Mouse (Mus musculus): ENCODE results near the gene Foxq1. TPM values are rescaled to one million over a fixed set of nuclear protein-coding genes. Genes with fewer than 3 reads are reported as not detected.

Gene Foxq1
- polyA plus RNA-seq (2016; fragmentation: Nextera tagmentation; extraction: Ambion mirVana): 0.59 and 0.71 TPM in 2 replicates

DNA sequence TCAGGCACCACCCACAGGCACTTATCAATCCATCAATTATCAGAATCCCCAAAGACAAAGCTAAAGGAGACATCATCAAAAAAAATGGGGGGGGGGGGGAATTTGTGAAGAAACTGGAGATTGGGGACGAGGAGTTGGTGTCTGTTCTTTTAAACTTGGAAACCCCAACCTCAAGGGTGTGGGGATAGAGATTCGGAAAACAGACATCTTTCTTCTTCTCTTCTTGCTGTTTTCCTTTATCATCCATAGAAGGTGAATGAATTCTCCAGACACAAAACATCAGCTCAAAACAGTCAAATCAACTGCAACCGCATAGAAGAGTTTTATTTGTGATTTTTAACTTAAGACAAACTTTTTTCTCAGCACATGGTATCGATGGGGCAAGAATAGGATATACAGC, at the start of gene Foxq1:
Gene Foxq1, plus strand, starts transcription at position 301 of the 400 bp plus-strand sequence.
- WGBS: 72% methylated on average over 4 of the region's 4 CpGs
- H3K27ac ChIP-seq: no peak within 1 kb of the TSS
- no peaks in the 10 kb centered on the region for H3K9me3 ChIP-seq
- H3K36me3 ChIP-seq (replicated peaks): no peaks in the 10 kb centered on the region
- peaks cover 30% of the 10 kb centered on the region for H3K4me1 ChIP-seq
- peaks cover 73% of the 10 kb centered on the region for H3K27me3 ChIP-seq (ENCODE audit: poor library complexity, severe bottlenecking)
- no peak for DNase-seq (ENCODE audit: extremely low spot score, low spot score)
- H3K4me3 ChIP-seq: no peak within 1 kb of the TSS

DNA sequence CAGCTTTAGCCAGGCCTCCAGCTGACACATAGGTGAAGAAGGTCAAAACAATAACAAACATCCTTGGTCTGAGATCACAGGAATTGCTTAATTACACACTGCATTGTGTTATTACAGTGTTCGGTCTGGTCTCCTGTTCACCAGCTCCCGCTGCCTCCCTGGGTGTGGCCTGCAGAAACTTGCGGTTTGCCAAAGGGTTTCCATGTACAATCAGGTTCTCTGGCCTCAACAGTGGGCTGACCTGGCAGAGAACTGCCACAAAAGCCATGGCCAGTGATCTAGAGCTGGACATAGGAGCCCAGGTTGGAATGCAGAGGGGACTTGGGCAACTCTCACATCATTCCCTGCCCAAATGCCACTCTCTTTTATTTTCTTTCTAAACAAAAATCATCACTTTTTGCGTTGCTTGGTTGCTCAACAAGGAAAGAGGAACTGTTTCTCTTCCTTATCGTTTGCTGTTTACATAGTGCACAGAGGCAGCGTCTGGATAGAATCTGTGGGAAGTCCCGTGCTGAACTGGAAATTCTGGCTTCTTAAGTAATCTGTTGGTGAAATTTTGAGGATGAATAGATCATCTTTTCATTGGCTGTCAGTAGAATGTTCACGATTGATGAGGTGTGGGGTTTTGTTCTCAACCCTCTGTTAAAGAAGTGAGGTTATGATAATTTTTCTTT, 49.3 kb upstream of the Foxq1 start:
- no peaks in the 10 kb centered on the region for H3K4me1 ChIP-seq
- H3K4me3 ChIP-seq: no peak overlapping the region
- H3K27ac ChIP-seq: no peak overlapping the region
- no peaks in the 10 kb centered on the region for H3K9me3 ChIP-seq
- no peak for DNase-seq (ENCODE audit: extremely low spot score, low spot score)
- no peaks in the 10 kb centered on the region for H3K36me3 ChIP-seq (replicated peaks)
- no peaks in the 10 kb centered on the region for H3K27me3 ChIP-seq (ENCODE audit: poor library complexity, severe bottlenecking)
- WGBS: 87% methylated on average over 8 of the region's 8 CpGs

DNA sequence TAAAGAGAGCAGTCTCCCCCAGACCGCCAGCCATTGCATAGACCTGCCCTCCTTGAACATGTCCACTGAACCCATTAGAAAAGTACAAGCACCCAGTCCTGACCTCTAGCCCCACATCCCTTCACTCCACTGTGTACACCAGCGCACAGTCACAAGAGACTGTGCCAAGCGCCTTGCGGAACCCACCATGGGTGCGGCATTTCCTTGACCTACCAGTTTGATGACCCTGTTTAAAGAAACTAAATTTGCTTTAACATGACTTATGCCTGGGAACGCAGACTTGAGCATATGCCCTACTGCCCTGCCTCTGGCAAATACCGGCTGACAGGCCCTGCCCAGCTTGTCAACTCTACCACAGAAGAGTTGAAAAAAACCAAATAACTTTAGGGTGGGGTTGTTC, 40.7 kb upstream of the Foxq1 start:
- Histone ChIP-seq H3K36me3 (replicated peaks) (no peaks in the 10 kb centered on the region), H3K4me3 (no peak overlapping the region), H3K9me3 (no peaks in the 10 kb centered on the region), H3K27me3 (ENCODE audit: poor library complexity, severe bottlenecking) (no peaks in the 10 kb centered on the region), H3K4me1 (no peaks in the 10 kb centered on the region), H3K27ac (no peak overlapping the region)
- 92% methylated on average over 7 of the region's 7 CpGs for WGBS
- no peak for DNase-seq (ENCODE audit: extremely low spot score, low spot score)

DNA sequence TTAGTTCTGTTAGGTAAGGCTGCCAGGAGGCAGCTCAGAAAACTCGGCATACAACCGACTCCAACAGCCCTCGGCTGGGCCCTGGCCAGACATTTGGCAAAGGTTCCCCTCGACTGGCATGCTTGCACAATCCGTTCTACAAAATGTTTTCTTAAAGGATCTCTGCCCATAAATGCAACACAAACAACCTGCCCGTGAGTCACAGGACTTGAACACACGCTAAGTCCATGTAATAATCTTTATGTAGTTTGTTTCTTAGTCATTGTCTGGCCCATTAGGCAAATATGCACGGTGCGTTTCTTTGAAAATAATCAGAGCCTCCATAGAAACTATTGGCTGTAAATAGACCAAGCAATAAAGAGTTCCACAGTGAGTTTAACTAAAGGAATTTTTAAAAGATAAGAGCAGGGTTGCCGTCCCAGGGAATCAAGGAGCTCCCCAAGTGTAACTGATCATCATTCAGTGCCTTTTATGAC, 37.5 kb upstream of the Foxq1 start:
- Histone ChIP-seq H3K9me3 (no peaks in the 10 kb centered on the region), H3K27me3 (ENCODE audit: poor library complexity, severe bottlenecking) (no peaks in the 10 kb centered on the region), H3K4me1 (no peaks in the 10 kb centered on the region), H3K27ac (no peak overlapping the region), H3K4me3 (no peak overlapping the region), H3K36me3 (replicated peaks) (no peaks in the 10 kb centered on the region)
- WGBS: 86% methylated on average over 10 of the region's 10 CpGs
- no peak for DNase-seq (ENCODE audit: extremely low spot score, low spot score)

DNA sequence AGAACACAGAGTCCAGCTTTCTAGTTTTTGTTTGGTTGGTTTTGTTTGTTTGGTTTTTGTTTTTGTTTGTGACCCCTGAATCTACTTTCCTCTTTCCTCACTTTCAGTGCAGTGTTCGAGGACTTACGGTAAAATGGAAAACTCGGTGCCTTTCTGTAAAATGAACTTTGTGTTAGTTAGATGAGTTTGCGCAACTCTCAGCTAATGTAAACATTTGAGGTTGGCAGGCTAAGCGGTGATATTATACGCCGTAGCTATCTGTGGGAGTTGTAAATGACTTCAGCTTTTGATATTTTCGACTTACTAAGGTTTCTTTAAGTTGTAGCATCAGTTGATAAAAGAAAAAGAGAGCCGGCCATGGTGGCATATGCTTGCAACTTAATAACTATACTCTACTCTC, 37.0 kb upstream of the Foxq1 start:
- Histone ChIP-seq H3K4me3 (no peak overlapping the region), H3K9me3 (no peaks in the 10 kb centered on the region), H3K27me3 (ENCODE audit: poor library complexity, severe bottlenecking) (no peaks in the 10 kb centered on the region), H3K4me1 (no peaks in the 10 kb centered on the region), H3K27ac (no peak overlapping the region), H3K36me3 (replicated peaks) (no peaks in the 10 kb centered on the region)
- DNase-seq (ENCODE audit: extremely low spot score, low spot score): no peak
- 94% methylated on average over 9 of the region's 9 CpGs for WGBS

DNA sequence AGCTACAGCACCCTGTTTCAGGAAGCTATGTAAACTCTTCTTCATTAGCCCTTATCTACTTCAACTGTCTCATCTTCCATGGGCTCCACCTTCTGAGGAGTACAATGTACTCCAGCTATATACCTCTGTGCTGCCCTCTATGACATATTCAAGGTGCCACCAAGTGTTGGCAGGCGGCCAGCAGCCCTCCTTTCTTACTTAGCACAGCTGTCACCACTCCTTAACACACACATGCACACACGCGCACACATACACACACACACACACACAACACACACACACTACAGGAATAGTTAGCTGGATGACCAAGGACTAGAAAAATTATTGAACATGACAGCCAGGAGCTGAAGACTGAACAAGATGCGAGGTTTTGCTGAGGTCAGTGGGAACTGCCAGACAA, 31.0 kb upstream of the Foxq1 start:
- no peaks in the 10 kb centered on the region for H3K36me3 ChIP-seq (replicated peaks)
- no peaks in the 10 kb centered on the region for H3K9me3 ChIP-seq

DNA sequence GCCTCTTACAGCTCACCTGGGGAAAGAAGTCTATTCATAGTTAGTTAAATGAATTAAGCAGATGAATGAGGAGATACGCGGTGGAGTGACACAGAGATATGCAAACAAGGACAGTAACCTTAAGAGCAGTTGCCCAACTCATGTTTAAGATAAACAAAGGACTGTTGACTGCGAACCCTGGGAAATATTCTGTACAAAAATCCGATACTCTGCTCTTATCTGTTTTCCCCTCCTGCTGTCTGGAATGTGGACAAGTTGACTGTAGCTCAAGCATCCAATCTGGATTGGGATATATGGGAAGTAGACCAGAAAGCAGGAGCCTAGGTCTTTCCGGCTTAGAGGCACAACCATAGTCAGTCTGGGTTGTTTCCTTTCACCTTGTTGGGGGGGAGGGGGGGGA, 24.7 kb upstream of the Foxq1 start:
- Histone ChIP-seq H3K27me3 (ENCODE audit: poor library complexity, severe bottlenecking) (no peaks in the 10 kb centered on the region), H3K4me3 (no peak overlapping the region), H3K9me3 (no peaks in the 10 kb centered on the region), H3K27ac (no peak overlapping the region), H3K36me3 (replicated peaks) (no peaks in the 10 kb centered on the region), H3K4me1 (peaks cover 11% of the 10 kb centered on the region; the same call in 1 of the 2 replicates)
- 83% methylated on average over 5 of the region's 5 CpGs for WGBS
- no peak for DNase-seq (ENCODE audit: extremely low spot score, low spot score)

More for the DNA sequence above, 31.0 kb upstream of the Foxq1 start:
- Histone ChIP-seq H3K4me3 (no peak overlapping the region), H3K27ac (no peak overlapping the region), H3K27me3 (ENCODE audit: poor library complexity, severe bottlenecking) (no peaks in the 10 kb centered on the region), H3K4me1 (no peaks in the 10 kb centered on the region)
- no peak for DNase-seq (ENCODE audit: extremely low spot score, low spot score)
- WGBS: 91% methylated on average over 4 of the region's 4 CpGs

DNA sequence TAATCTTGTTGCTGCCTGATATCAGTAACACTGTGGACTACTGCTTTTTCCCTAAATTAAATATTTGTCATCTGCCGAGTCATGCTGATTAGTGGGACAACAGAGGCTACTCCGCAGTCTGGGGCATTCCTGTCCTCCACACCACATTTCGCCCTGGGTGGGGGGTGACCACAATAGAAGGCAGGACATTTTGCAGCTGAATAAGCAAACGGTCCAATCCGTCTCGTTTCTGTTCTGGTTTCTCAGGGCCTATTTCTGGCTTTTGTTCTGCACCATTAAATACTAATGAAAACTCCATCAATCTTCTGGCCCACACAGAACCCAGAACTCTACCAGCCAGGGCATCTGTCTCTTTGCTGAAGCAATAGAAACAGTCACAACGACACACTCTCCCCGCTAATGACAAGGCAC, 24.3 kb upstream of the Foxq1 start:
- 72% methylated on average over 8 of the region's 8 CpGs for WGBS
- Histone ChIP-seq H3K27ac (no peak overlapping the region), H3K36me3 (replicated peaks) (no peaks in the 10 kb centered on the region), H3K4me3 (no peak overlapping the region), H3K27me3 (ENCODE audit: poor library complexity, severe bottlenecking) (no peaks in the 10 kb centered on the region), H3K4me1 (peaks cover 11% of the 10 kb centered on the region; the same call in 1 of the 2 replicates), H3K9me3 (no peaks in the 10 kb centered on the region)
- DNase-seq (ENCODE audit: extremely low spot score, low spot score): no peak

DNA sequence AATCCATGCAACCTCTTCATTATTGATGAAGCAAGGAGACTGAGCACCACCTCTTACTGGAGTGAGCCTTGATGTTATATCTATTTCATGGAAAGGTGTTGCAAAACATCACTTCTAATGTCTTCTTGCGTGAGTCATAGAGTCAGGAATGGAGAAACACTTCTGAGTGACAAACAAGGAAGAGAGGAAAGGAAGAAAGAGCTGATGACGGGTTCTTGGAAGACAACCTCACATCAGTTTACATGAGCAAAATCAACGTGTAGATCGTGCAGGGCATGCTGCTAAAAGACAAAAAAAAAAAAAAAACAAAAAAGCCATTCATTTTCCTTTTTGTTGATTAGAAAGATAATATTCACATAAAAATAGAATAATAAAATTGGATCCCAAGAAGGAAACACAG, 21.2 kb upstream of the Foxq1 start:
- WGBS: 92% methylated on average over 4 of the region's 4 CpGs
- no peak for DNase-seq (ENCODE audit: extremely low spot score, low spot score)
- Histone ChIP-seq H3K4me3 (no peak overlapping the region), H3K36me3 (replicated peaks) (no peaks in the 10 kb centered on the region), H3K9me3 (no peaks in the 10 kb centered on the region), H3K4me1 (peaks cover 11% of the 10 kb centered on the region; the same call in 1 of the 2 replicates), H3K27ac (no peak overlapping the region), H3K27me3 (ENCODE audit: poor library complexity, severe bottlenecking) (no peaks in the 10 kb centered on the region)

DNA sequence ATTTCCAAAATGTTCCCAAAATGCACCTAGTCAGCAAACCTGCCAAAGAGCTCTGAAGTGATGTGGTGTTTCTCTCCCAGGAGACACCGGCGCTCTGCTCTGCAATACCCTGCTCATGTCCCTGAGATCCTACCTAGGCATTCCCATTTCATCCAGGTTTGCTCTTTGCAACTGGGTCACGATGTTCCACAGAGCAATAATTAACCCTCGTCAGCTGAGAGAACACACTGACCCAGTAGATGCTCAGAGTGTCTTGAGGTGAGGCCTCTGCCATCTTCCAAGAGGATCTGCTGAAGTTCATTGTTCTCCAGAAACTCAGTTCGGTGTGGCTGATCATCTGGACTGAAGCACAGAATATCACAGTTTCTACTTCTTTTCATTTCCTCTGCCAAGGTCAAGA, 12.9 kb upstream of the Foxq1 start:
- no peak for DNase-seq (ENCODE audit: extremely low spot score, low spot score)
- no peaks in the 10 kb centered on the region for H3K27me3 ChIP-seq (ENCODE audit: poor library complexity, severe bottlenecking)
- WGBS: 86% methylated on average over 5 of the region's 5 CpGs

DNA sequence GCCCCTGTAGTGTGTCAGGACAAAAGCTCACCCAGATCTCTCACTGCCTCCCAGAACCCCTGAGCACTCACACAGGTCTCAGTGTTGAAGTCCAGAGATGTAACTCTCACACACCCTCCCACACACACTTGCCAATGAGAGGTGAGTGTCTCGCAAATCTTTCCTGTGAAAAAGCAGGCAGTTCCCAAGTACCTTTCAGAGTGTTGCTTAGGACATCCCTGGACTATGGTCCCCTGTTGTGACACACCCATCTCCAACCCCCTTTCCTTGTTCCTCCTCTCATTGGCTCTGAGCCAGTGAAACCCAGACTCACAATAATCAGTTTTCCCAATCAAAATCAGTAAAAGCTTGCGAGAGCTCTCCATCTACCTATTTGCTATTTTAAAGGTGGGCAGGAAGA, 9.2 kb upstream of the Foxq1 start:
- H3K27me3 ChIP-seq (ENCODE audit: poor library complexity, severe bottlenecking): no peaks in the 10 kb centered on the region
- no peaks in the 10 kb centered on the region for H3K9me3 ChIP-seq
- no peaks in the 10 kb centered on the region for H3K36me3 ChIP-seq (replicated peaks)
- DNase-seq (ENCODE audit: extremely low spot score, low spot score): no peak
- H3K4me3 ChIP-seq: no peak overlapping the region
- no peak overlapping the region for H3K27ac ChIP-seq
- H3K4me1 ChIP-seq: peaks cover 5% of the 10 kb centered on the region; the same call in 1 of the 2 replicates
- WGBS: 89% methylated on average over 2 of the region's 2 CpGs

More for the DNA sequence above, 12.9 kb upstream of the Foxq1 start:
- Histone ChIP-seq H3K4me1 (peaks cover 5% of the 10 kb centered on the region; the same call in 1 of the 2 replicates), H3K36me3 (replicated peaks) (no peaks in the 10 kb centered on the region), H3K4me3 (no peak overlapping the region), H3K27ac (no peak overlapping the region), H3K9me3 (no peaks in the 10 kb centered on the region)

DNA sequence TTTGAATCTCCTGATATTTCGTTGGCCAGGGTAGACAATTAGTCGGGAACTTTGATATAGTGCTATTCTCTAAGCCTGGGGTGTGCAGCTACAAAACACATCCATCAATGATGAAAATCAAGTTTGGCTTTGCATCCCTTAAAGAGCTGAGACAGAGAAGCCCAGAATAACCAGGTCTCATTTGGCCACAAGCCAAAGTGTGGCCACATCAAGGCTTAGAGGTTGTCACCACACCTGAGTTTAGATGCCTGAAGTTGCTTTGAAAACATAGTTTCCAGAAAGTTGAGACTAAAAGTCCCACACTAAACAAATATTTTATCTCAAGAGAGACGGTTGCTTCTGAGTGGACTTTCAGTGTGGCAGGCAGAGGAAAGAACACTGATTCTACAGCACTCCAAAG, 8.7 kb upstream of the Foxq1 start:
- WGBS: 90% methylated on average over 3 of the region's 3 CpGs
- peaks cover 5% of the 10 kb centered on the region; the same call in 1 of the 2 replicates for H3K4me1 ChIP-seq
- H3K4me3 ChIP-seq: no peak overlapping the region
- no peak for DNase-seq (ENCODE audit: extremely low spot score, low spot score)
- no peak overlapping the region for H3K27ac ChIP-seq
- no peaks in the 10 kb centered on the region for H3K36me3 ChIP-seq (replicated peaks)
- no peaks in the 10 kb centered on the region for H3K27me3 ChIP-seq (ENCODE audit: poor library complexity, severe bottlenecking)
- no peaks in the 10 kb centered on the region for H3K9me3 ChIP-seq

DNA sequence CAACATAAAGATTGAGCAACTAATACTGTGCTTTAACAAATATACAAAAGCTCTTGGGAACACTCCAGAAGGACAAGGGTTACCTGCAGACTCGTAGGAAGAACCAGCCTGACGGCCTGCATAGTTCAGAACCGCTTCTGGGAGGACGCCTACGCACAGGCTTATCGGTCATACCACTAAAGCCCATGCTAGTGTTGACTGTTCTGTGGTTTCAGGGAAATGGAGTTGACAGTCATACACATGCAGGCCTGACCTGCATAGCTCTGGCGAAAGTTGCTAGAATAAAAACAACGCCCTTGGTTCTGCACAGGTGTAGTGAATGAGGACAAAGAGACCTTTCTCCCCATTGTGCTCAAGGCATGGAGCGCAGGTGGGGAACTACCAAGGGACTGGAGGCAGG, 8.3 kb upstream of the Foxq1 start:
- Histone ChIP-seq H3K36me3 (replicated peaks) (no peaks in the 10 kb centered on the region), H3K4me3 (no peak overlapping the region), H3K9me3 (no peaks in the 10 kb centered on the region), H3K27me3 (ENCODE audit: poor library complexity, severe bottlenecking) (no peaks in the 10 kb centered on the region), H3K4me1 (peaks cover 5% of the 10 kb centered on the region; the same call in 1 of the 2 replicates), H3K27ac (no peak overlapping the region)
- WGBS: 92% methylated on average over 9 of the region's 9 CpGs
- DNase-seq (ENCODE audit: extremely low spot score, low spot score): no peak

All from forebrain, embryonic 10.5 days (tissue).